Mouse (Mus musculus) urinary bladder, postnatal 25 days (tissue): Measurements from ENCODE around the gene Rapgef1.
"Not testable (repeated sequence)": the region's sequence is repeated elsewhere in the genome, so short reads cannot be mapped to it uniquely, and the experiment has no call there.

ENCODE experiments used
- DNase-seq: peaks from one replicate; pipeline ENCODE4 v3.0.0; 2022; ENCODE audit warnings: low spot score

The Rapgef1 gene

GRCm38 (mm10) chr2:29703104-29704081 lies 83.9 kb downstream of the Rapgef1 start:
- no peak for DNase-seq

GRCm38 (mm10) chr2:29705493-29705892 lies 86.0 kb downstream of the Rapgef1 start:
- DNase-seq = no peak

- DNase-seq = no peak
Observed at GRCm38 (mm10) chr2:29706726-29707620, 87.5 kb downstream of the Rapgef1 start.

GRCm38 (mm10) chr2:29707731-29708130 lies 88.2 kb downstream of the Rapgef1 start:
- DNase-seq = no peak

GRCm38 (mm10) chr2:29708209-29708608 lies 88.7 kb downstream of the Rapgef1 start:
- DNase-seq = not testable (repeated sequence)

GRCm38 (mm10) chr2:29711038-29711437 lies 91.5 kb downstream of the Rapgef1 start:
- DNase-seq = no peak

- no peak for DNase-seq
Observed at GRCm38 (mm10) chr2:29711877-29712276, 92.4 kb downstream of the Rapgef1 start.

- DNase-seq = no peak
Observed at GRCm38 (mm10) chr2:29713501-29713900, 94.0 kb downstream of the Rapgef1 start.

GRCm38 (mm10) chr2:29714127-29714526 lies 94.6 kb downstream of the Rapgef1 start:
- no peak for DNase-seq

- DNase-seq = no peak
Observed at GRCm38 (mm10) chr2:29716143-29716542, 96.6 kb downstream of the Rapgef1 start.

- DNase-seq = peak; percentile 29
Observed at GRCm38 (mm10) chr2:29716691-29717090, 97.2 kb downstream of the Rapgef1 start.

- DNase-seq = no peak
Observed at GRCm38 (mm10) chr2:29718581-29718980, 99.1 kb downstream of the Rapgef1 start.

GRCm38 (mm10) chr2:29723132-29723531 lies 103.6 kb downstream of the Rapgef1 start:
- no peak for DNase-seq

- DNase-seq = no peak
Observed at GRCm38 (mm10) chr2:29724664-29725365, 105.3 kb downstream of the Rapgef1 start.

GRCm38 (mm10) chr2:29729500-29729899 lies 110.0 kb downstream of the Rapgef1 start:
- DNase-seq = no peak

GRCm38 (mm10) chr2:29731545-29731944 lies 112.0 kb downstream of the Rapgef1 start:
- DNase-seq = peak; percentile 31

GRCm38 (mm10) chr2:29732559-29732958 lies 113.0 kb downstream of the Rapgef1 start:
- DNase-seq = no peak

GRCm38 (mm10) chr2:29733348-29733747 lies 113.8 kb downstream of the Rapgef1 start:
- no peak for DNase-seq

- no peak for DNase-seq
Observed at GRCm38 (mm10) chr2:29735708-29736107, 116.2 kb downstream of the Rapgef1 start.

- no peak for DNase-seq
Observed at GRCm38 (mm10) chr2:29737209-29737925, 117.8 kb downstream of the Rapgef1 start.

- DNase-seq = no peak
Observed at GRCm38 (mm10) chr2:29738799-29739198, 119.3 kb downstream of the Rapgef1 start.
